Mouse (Mus musculus) liver, embryonic 12.5 days (tissue): ENCODE measurements at regions not wholly inside any gene's neighbourhood (a gene's known extent, or its start where the extent isn't known, plus 50 kb on each side); places are given as distances from the start of the nearest gene placed in this dataset.

ENCODE experiments used
- ATAC-seq: fragments of 200-750 bp; cut with Nextera tagmentation; 2 replicates; pipeline ENCODE4 v1.8.0; 2017; ENCODE audit warnings: moderate number of reproducible peaks, mild to moderate bottlenecking, moderate library complexity
- H3K27ac ChIP-seq: fragments of 300-500 bp; sonication (generic); 2 replicates; pipeline ENCODE4 v1.5.1; 2016; ENCODE audit warnings: mild to moderate bottlenecking
- H3K27me3 ChIP-seq: fragments of 300-500 bp; sonication (generic); replicated peaks from 2 replicates; pipeline ENCODE4 v1.6.1; 2016; ENCODE audit warnings: mild to moderate bottlenecking, moderate library complexity
- H3K36me3 ChIP-seq: fragments of 300-500 bp; sonication (generic); 2 replicates; pipeline ENCODE4 v1.6.1; 2016; ENCODE audit warnings: mild to moderate bottlenecking, moderate library complexity
- H3K4me1 ChIP-seq: fragments of 300-500 bp; sonication (generic); 2 replicates; pipeline ENCODE4 v1.6.1; 2016
- H3K4me2 ChIP-seq: fragments of 300-500 bp; sonication (generic); 2 replicates; pipeline ENCODE4 v1.6.1; 2016; ENCODE audit warnings: mild to moderate bottlenecking, moderate library complexity
- H3K4me3 ChIP-seq: fragments of 300-500 bp; sonication (generic); 2 replicates; pipeline ENCODE4 v1.5.1; 2016; ENCODE audit warnings: mild to moderate bottlenecking, moderate library complexity
- H3K9ac ChIP-seq: fragments of 300-500 bp; sonication (generic); 2 replicates; pipeline ENCODE4 v1.6.1; 2016; ENCODE audit warnings: mild to moderate bottlenecking, moderate library complexity
- H3K9me3 ChIP-seq: fragments of 300-500 bp; sonication (generic); replicated peaks from 2 replicates; pipeline ENCODE4 v1.6.1; 2016; ENCODE audit warnings: mild to moderate bottlenecking, moderate library complexity
- WGBS: fragments of 180-500 bp; shearing (Covaris S2); methylation state at CpG from one replicate; pipeline ENCODE4 v1.1.7; 2016; ENCODE audit not compliant: insufficient replicate concordance; 5-methylcytosine and 5-hydroxymethylcytosine counted together

DNA sequence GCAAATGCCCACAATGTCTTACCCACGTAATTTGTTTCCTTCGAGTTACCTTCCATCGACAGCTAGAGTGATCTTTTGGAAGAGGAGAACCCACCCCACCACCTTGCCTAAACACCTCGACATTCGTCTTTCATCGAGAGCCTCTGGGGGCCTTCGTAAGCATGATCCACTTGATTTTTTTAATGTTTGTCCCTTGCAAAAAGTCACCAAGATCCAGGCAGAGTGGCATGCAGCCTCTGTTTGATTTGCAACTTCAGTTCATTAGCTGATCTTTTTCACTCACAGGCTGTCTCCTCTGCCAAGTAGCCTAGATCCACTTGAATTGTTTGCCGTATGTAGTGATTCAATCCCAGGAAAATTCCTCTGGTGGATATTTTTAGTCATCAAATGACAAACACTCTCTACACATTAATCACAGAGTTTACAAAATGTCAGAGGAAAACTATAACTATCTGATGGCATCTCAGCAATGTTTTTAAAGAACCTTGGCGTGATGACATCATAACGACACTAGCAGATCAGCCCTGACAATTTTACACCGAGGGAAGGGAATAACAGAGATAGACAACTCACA, 54.8 kb upstream of the Tsc22d1 start:
- no peak overlapping the region for H3K27ac ChIP-seq
- WGBS: 83% methylated on average over 11 of the region's 11 CpGs

DNA sequence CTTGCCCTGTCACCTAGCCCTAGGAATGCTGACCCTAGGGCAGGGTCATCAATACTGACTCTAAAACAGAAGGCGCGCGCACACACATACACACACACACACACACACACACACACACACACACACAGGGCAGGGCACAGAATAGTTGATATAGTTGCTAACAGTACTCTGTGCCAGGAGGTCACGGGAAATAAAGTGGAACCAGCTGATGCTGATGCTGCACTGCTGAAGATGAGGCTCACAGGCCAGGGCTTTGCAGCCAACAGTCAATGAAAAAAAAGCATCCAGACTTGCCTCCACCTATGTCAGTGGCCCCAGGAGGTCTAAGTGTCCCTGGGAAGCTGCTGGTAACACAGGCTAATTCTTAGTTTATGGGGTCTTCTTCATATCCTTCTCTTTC, 50.7 kb upstream of the Tsc22d1 start:
- Histone ChIP-seq H3K4me3 (no peak overlapping the region), H3K4me1 (no peaks in the 10 kb centered on the region), H3K9ac (no peak overlapping the region), H3K4me2 (no peak overlapping the region), H3K9me3 (0 out of 2 replicates have a peak, but pooled peaks cover 3% of the 10 kb centered on the region), H3K36me3 (no peaks in the 10 kb centered on the region), H3K27ac (no peak overlapping the region), H3K27me3 (no peaks in the 10 kb centered on the region)
- ATAC-seq: no peak
- WGBS: 83% methylated on average over 4 of the region's 4 CpGs

More for the DNA sequence above, 54.8 kb upstream of the Tsc22d1 start:
- Histone ChIP-seq H3K36me3 (no peaks in the 10 kb centered on the region), H3K4me3 (no peak overlapping the region), H3K4me2 (no peak overlapping the region), H3K4me1 (no peaks in the 10 kb centered on the region), H3K9me3 (0 out of 2 replicates have a peak, but pooled peaks cover 5% of the 10 kb centered on the region), H3K9ac (no peak overlapping the region), H3K27me3 (no peaks in the 10 kb centered on the region)
- no peak for ATAC-seq
